Comparison of ENCODE assay signal across 27 mouse cellular contexts in the genomic region with DNA sequence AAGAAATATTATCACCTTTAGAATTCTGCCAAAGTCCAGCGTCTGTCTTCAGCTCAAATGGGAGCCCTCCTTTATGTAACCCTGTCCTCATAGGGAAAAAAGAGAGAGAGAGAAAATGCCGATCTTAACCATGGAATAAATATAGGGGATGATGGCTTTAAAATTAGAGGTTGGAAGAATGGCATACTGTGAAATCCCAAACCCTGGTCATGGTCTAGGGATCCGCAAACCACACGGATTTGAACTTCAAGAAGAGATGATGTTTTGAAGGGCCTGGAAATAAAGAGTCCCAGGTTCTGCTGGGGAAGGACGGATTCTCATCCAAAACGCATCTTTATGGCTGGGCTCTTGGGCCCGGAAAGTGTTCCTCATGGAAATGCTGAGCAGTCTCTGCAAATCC.
A peak's percentile ranks its signal among the peaks of the same experiment; 100 is the strongest.
DNase-seq lines count a peak whose midpoint lies in the region; ATAC-seq and TF ChIP-seq lines count a peak whose summit lies in the region.
"Had no signal": no experiment of that assay in that cellular context is flagged by ENCODE, and none has a peak within 500 bp of the region (broad histone marks: within the 10 kb centered on the region; RNA-seq: fewer than 3 reads in every experiment).

No protein-coding gene starts in this region.

- no peaks in the 10 kb centered on the region for H3K9me3 ChIP-seq in heart, embryonic 10.5 days
- H3K9me3 ChIP-seq in stomach, embryonic 16.5 days (replicated peaks; ENCODE audit: control insufficient read depth, low read length): no peaks in the 10 kb centered on the region
- no peaks in the 10 kb centered on the region for H3K9me3 ChIP-seq in stomach, postnatal 0 days (ENCODE audit: control insufficient read depth, low read length)
- H3K9me3 ChIP-seq in intestine, embryonic 16.5 days (ENCODE audit: control insufficient read depth, low read length): no peaks in the 10 kb centered on the region
- H3K9me3 ChIP-seq: embryonic facial prominence, embryonic 12.5 days; heart, embryonic 12.5 days had no signal

- DNase-seq in heart, embryonic 10.5 days (ENCODE audit: low spot score): no peak
- no peak for DNase-seq in heart, adult 11 months
- no peak for DNase-seq in stomach, postnatal 0 days (ENCODE audit: low spot score)
- no peak for DNase-seq in gastrocnemius, postnatal 10 days
- DNase-seq: adrenal gland, postnatal 10 days; adrenal gland, postnatal 36 days; B cell, adult 2 months; cerebellum, adult 18-20 months; cerebellum, adult 9-10 months; cerebellum, postnatal 14 days; forebrain, postnatal 0 days; gastrocnemius, adult 2 months; gastrocnemius, postnatal 25 days; heart, adult 2 months; heart, postnatal 14 days; heart, postnatal 4 days; kidney, adult 8-10 months had no signal

- no peak for TF ChIP-seq CTCF in stomach, postnatal 0 days (IDR thresholded peaks at IDR 0.05; ENCODE audit: low read depth)

- no peaks in the 10 kb centered on the region for H3K27me3 ChIP-seq in heart, embryonic 10.5 days (ENCODE audit: insufficient read depth, poor library complexity, severe bottlenecking)
- H3K27me3 ChIP-seq in stomach, embryonic 16.5 days (ENCODE audit: control insufficient read depth, insufficient read depth, low read length): no peaks in the 10 kb centered on the region
- H3K27me3 ChIP-seq in stomach, postnatal 0 days (ENCODE audit: control insufficient read depth, insufficient read depth, low read length): no peaks in the 10 kb centered on the region
- no peaks in the 10 kb centered on the region for H3K27me3 ChIP-seq in intestine, embryonic 16.5 days (replicated peaks; ENCODE audit: control insufficient read depth, insufficient read depth, low read length)
- H3K27me3 ChIP-seq: embryonic facial prominence, embryonic 12.5 days; heart, embryonic 12.5 days; Patski had no signal

- H3K4me3 ChIP-seq in heart, embryonic 10.5 days: no peak overlapping the region
- no peak overlapping the region for H3K4me3 ChIP-seq in stomach, embryonic 16.5 days (replicated peaks; ENCODE audit: low read length)
- H3K4me3 ChIP-seq in stomach, postnatal 0 days (ENCODE audit: low read depth, low read length): no peak overlapping the region
- no peak overlapping the region for H3K4me3 ChIP-seq in intestine, embryonic 16.5 days (ENCODE audit: low read length)
- H3K4me3 ChIP-seq: embryonic facial prominence, embryonic 12.5 days; gastrocnemius, adult 2 months; heart, adult 2 months; heart, embryonic 12.5 days had no signal

- TF ChIP-seq EP300 in stomach, postnatal 0 days (optimal IDR thresholded peaks at IDR 0.05): no peak

- H3K27ac ChIP-seq in heart, embryonic 10.5 days: 0 out of 2 replicates have a peak overlapping the region, but pooled peaks have one; percentile 37
- 0 out of 2 replicates have a peak overlapping the region, but pooled peaks have one; percentile 2 for H3K27ac ChIP-seq in stomach, embryonic 16.5 days (ENCODE audit: low read length)
- H3K27ac ChIP-seq in stomach, postnatal 0 days (replicated peaks): no peak overlapping the region
- peak overlapping the region; percentile 36; the same call in 1 of the 2 replicates for H3K27ac ChIP-seq in intestine, embryonic 16.5 days (ENCODE audit: low read length)
- H3K27ac ChIP-seq: embryonic facial prominence, embryonic 12.5 days; gastrocnemius, adult 2 months; heart, adult 2 months; hindbrain, embryonic 14.5 days; hindbrain, postnatal 0 days had no signal

- 86% methylated on average over 7 of the region's 7 CpGs for WGBS in heart, embryonic 10.5 days
- 78% methylated on average over 7 of the region's 7 CpGs for WGBS in stomach, embryonic 16.5 days
- WGBS in stomach, postnatal 0 days: 76% methylated on average over 7 of the region's 7 CpGs
- 72% methylated on average over 7 of the region's 7 CpGs for WGBS in intestine, embryonic 16.5 days

- no peaks in the 10 kb centered on the region for H3K36me3 ChIP-seq in heart, embryonic 10.5 days
- H3K36me3 ChIP-seq in stomach, embryonic 16.5 days (ENCODE audit: control insufficient read depth, insufficient read depth, low read length): no peaks in the 10 kb centered on the region
- H3K36me3 ChIP-seq in stomach, postnatal 0 days (ENCODE audit: control insufficient read depth, insufficient read depth, low read length): no peaks in the 10 kb centered on the region
- H3K36me3 ChIP-seq in intestine, embryonic 16.5 days (ENCODE audit: control insufficient read depth, insufficient read depth, low read length): no peaks in the 10 kb centered on the region
- H3K36me3 ChIP-seq: embryonic facial prominence, embryonic 12.5 days; G1E; heart, embryonic 12.5 days had no signal

- H3K9ac ChIP-seq in stomach, embryonic 16.5 days (ENCODE audit: low read length): no peak overlapping the region
- H3K9ac ChIP-seq in stomach, postnatal 0 days (ENCODE audit: low read length): no peak overlapping the region
- no peak overlapping the region for H3K9ac ChIP-seq in intestine, embryonic 16.5 days (ENCODE audit: low read depth, low read length)
- H3K9ac ChIP-seq: embryonic facial prominence, embryonic 12.5 days; forebrain, postnatal 0 days; heart, embryonic 12.5 days; hindbrain, embryonic 14.5 days had no signal

- no peak overlapping the region for H3K4me2 ChIP-seq in stomach, embryonic 16.5 days (ENCODE audit: low read depth, low read length)
- no peak overlapping the region for H3K4me2 ChIP-seq in stomach, postnatal 0 days (replicated peaks; ENCODE audit: low read depth)
- no peak overlapping the region for H3K4me2 ChIP-seq in intestine, embryonic 16.5 days (ENCODE audit: low read depth, low read length)
- H3K4me2 ChIP-seq: embryonic facial prominence, embryonic 12.5 days; heart, embryonic 12.5 days; hindbrain, embryonic 14.5 days had no signal

- peaks cover 41% of the 10 kb centered on the region for H3K4me1 ChIP-seq in heart, embryonic 10.5 days
- H3K4me1 ChIP-seq in stomach, embryonic 16.5 days (ENCODE audit: control insufficient read depth, insufficient read depth, low read length): no peaks in the 10 kb centered on the region
- H3K4me1 ChIP-seq in stomach, postnatal 0 days (replicated peaks; ENCODE audit: control insufficient read depth, insufficient read depth): no peaks in the 10 kb centered on the region
- peaks cover 11% of the 10 kb centered on the region; the same call in 1 of the 2 replicates for H3K4me1 ChIP-seq in intestine, embryonic 16.5 days (ENCODE audit: control insufficient read depth, insufficient read depth, low read length)
- H3K4me1 ChIP-seq: embryonic facial prominence, embryonic 12.5 days had no signal

- ATAC-seq in stomach, embryonic 16.5 days (ENCODE audit: insufficient read depth, low FRiP score): no peak
- no peak for ATAC-seq in stomach, postnatal 0 days (ENCODE audit: low FRiP score, low TSS enrichment)
- ATAC-seq in intestine, embryonic 16.5 days: no peak
- ATAC-seq: forebrain, embryonic 14.5 days; forebrain, postnatal 0 days; hindbrain, postnatal 0 days; inflammation-experienced regulatory T-cells, adult 6 months; Patski had no signal
